Mouse (Mus musculus) intestine, embryonic 14.5 days (tissue): Measurements from ENCODE around the gene Perm1. TPM values are rescaled to one million over a fixed set of nuclear protein-coding genes. Genes with fewer than 3 reads are reported as not detected.

Experiments
- ATAC-seq: fragments of 200-750 bp; cut with Nextera tagmentation; replicated peaks from 2 replicates; pipeline ENCODE4 v1.8.0; 2017; ENCODE audit warnings: low read depth, moderate number of reproducible peaks, moderate TSS enrichment, moderate library complexity; ENCODE audit not compliant: low FRiP score, low TSS enrichment
- DNase-seq: peaks from one replicate; pipeline ENCODE4 v3.0.0-alpha.2; 2018; ENCODE audit warnings: low spot score
- H3K27ac ChIP-seq: fragments of 300-500 bp; sonication (generic); 2 replicates; pipeline ENCODE4 v1.5.1; 2014; ENCODE audit warnings: low read depth, mild to moderate bottlenecking, control low read depth
- H3K27me3 ChIP-seq: fragments of 300-500 bp; sonication (generic); replicated peaks from 2 replicates; pipeline ENCODE4 v1.6.1; 2014; ENCODE audit warnings: low read length, control low read depth; ENCODE audit not compliant: control insufficient read depth, insufficient read depth
- H3K36me3 ChIP-seq: fragments of 300-500 bp; sonication (generic); 2 replicates; pipeline ENCODE4 v1.6.1; 2014; ENCODE audit warnings: low read length, control low read depth; ENCODE audit not compliant: control insufficient read depth, insufficient read depth
- H3K4me1 ChIP-seq: fragments of 300-500 bp; sonication (generic); replicated peaks from 2 replicates; pipeline ENCODE4 v1.6.1; 2014; ENCODE audit warnings: low read length, control low read depth, mixed read lengths; ENCODE audit not compliant: control insufficient read depth, insufficient read depth
- H3K4me2 ChIP-seq: fragments of 300-500 bp; sonication (generic); 2 replicates; pipeline ENCODE4 v1.6.1; 2014; ENCODE audit warnings: low read length
- H3K4me3 ChIP-seq: fragments of 300-500 bp; sonication (generic); 2 replicates; pipeline ENCODE4 v1.5.1; 2014; ENCODE audit warnings: low read depth, low read length, control low read depth, mixed read lengths
- H3K9ac ChIP-seq: fragments of 300-500 bp; sonication (generic); 2 replicates; pipeline ENCODE4 v1.6.1; 2014; ENCODE audit warnings: mild to moderate bottlenecking, low read length
- H3K9me3 ChIP-seq: fragments of 300-500 bp; sonication (generic); 2 replicates; pipeline ENCODE4 v1.6.1; 2016; ENCODE audit warnings: low read length, control low read depth; ENCODE audit not compliant: control insufficient read depth
- WGBS: fragments of 180-500 bp; shearing (Covaris S2); extraction: QIAGEN DNeasy Blood & Tissue Kit; methylation state at CpG from one replicate; pipeline ENCODE4 v1.1.7; 2014; 5-methylcytosine and 5-hydroxymethylcytosine counted together
- polyA plus RNA-seq: library from polyadenylated mRNA; unstranded; fragments of >200 nt; fragmentation: Nextera tagmentation; extraction: Ambion mirVana; gene quantifications from 2 replicates; pipeline ENCODE4 v1.2.1, GENCODE M21; 2014

Perm1 gene
- polyA plus RNA-seq, 1 experiment from 2014 or later, result 0.54 TPM

DNA sequence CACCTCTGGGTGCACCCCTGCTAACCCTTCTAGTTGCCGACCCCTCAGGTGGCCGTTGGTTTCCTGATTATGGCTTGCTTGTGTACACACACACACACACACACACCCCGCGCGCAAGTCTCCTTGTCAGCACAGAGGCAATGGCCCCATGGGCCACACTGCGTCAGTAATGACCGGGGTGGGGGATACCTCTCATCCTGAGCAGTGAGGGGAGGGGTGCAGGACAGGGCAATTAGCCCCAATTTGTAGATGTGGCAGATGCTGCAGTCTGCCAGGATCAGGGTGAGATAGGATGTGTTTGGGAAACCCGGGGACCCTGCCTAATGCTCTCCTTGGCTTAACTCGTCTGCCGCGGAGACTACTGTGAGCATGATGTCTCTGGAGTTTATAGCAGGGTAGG lies 33.9 kb downstream of the Perm1 start:
- Histone ChIP-seq H3K4me3 (no peak overlapping the region), H3K9ac (no peak overlapping the region), H3K4me2 (no peak overlapping the region), H3K9me3 (no peaks in the 10 kb centered on the region), H3K4me1 (0 out of 2 replicates have a peak, but pooled peaks cover 2% of the 10 kb centered on the region), H3K27ac (no peak overlapping the region), H3K27me3 (peaks cover 22% of the 10 kb centered on the region), H3K36me3 (peaks cover 50% of the 10 kb centered on the region)
- 52% methylated on average over 11 of the region's 11 CpGs for WGBS
- DNase-seq, result no peak
- 0 out of 2 replicates have a peak, but pooled peaks have one; percentile 3 for ATAC-seq

DNA sequence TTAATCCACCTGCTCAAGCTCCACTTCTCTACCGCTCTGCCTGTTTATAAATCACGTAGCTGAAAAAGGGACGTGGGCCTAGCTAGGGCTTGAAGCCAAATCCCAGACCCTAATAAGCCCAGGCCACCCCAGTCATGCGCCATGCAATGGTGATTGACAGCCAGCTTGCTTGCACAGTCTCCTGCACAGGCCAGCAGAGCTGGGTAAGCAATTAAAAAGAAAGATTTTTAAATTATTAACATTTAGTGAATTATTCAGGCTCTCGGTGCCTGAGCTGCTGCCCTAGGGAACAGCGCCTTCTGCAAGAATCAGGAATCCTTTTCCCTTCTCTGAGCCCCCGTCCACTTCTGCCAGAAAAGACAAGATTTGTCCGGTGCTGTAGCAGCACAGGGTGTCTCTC lies 35.4 kb downstream of the Perm1 start:
- ATAC-seq, result no peak
- no peak overlapping the region for H3K4me2 ChIP-seq

DNA sequence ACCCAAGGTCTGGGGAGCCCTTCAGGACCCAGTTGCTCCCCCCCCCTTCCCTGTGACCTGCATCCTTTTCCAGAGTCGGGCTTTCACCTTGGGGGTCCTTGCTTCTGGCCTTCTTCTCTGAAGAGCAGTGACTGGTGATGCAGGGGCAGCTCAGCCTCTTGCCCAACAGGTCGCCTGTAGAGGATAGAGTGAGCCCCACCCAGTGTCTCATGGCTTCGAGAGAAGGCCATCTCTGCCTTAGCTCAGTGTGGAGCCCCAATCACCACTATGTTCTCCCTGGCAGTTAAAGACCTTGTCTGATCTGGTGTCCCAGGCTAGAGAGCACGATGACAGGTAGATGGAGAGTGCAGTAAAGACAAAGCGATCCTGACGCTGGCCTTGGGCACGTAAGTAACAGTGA lies 36.5 kb downstream of the Perm1 start:
- WGBS, result 40% methylated on average over 7 of the region's 7 CpGs
- H3K4me3 ChIP-seq, result no peak overlapping the region
- H3K4me2 ChIP-seq, result no peak overlapping the region
- no peak overlapping the region for H3K9ac ChIP-seq
- no peak overlapping the region for H3K27ac ChIP-seq
- peaks cover 10% of the 10 kb centered on the region; the same call in 1 of the 2 replicates for H3K4me1 ChIP-seq
- DNase-seq, result no peak
- no peak for ATAC-seq
- H3K27me3 ChIP-seq, result peaks cover 34% of the 10 kb centered on the region
- H3K36me3 ChIP-seq, result peaks cover 24% of the 10 kb centered on the region
- no peaks in the 10 kb centered on the region for H3K9me3 ChIP-seq

More for the DNA sequence above, 35.4 kb downstream of the Perm1 start:
- WGBS, result 65% methylated on average over 8 of the region's 8 CpGs
- no peak for DNase-seq
- H3K4me1 ChIP-seq, result peaks cover 10% of the 10 kb centered on the region; the same call in 1 of the 2 replicates
- H3K4me3 ChIP-seq, result no peak overlapping the region
- no peak overlapping the region for H3K27ac ChIP-seq
- H3K27me3 ChIP-seq, result peaks cover 34% of the 10 kb centered on the region
- no peak overlapping the region for H3K9ac ChIP-seq
- peaks cover 35% of the 10 kb centered on the region for H3K36me3 ChIP-seq
- H3K9me3 ChIP-seq, result no peaks in the 10 kb centered on the region

DNA sequence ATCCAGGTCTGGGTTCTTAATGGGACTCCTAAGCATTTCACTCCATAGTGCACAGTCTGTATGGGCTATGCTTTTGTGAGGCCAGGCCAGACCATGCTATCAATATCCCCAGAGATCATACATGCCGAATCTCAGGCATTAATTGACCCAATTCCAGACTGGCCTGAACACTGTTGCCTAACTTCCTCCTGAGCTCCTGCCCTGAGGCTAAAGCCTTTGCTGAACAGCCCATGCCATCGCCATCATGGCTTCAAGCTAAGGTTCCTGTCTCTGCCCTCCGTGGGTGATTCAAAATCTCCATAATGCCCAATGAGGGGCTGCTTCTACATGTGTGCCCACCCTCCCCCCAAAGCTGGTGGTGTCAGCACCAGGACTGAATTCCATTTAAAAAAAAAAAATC lies 37.0 kb downstream of the Perm1 start:
- 52% methylated on average over 3 of the region's 3 CpGs for WGBS
- Histone ChIP-seq H3K4me2 (no peak overlapping the region), H3K27ac (no peak overlapping the region), H3K4me3 (no peak overlapping the region), H3K27me3 (peaks cover 34% of the 10 kb centered on the region), H3K9ac (no peak overlapping the region), H3K9me3 (no peaks in the 10 kb centered on the region), H3K4me1 (peaks cover 10% of the 10 kb centered on the region; the same call in 1 of the 2 replicates), H3K36me3 (peaks cover 19% of the 10 kb centered on the region)
- ATAC-seq, result no peak
- DNase-seq, result no peak

DNA sequence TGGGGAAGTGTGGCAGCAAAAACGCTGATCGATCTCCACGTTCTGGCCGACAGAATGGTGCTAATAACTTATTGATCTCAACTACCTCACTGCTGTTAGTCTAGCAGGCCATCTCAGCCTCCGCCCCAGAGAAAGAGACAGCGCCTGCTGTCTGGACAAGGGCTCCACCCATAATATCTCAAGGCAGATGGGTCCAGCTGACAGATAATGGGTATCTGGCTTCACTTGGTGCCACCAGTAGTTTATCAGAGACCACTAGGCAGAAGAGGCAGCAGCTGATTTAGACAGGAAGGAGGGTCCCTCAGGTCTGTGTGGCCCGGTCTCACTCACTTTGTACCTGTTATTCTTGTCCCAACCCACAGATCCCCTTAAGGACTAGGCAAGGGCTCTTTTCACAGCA lies 37.4 kb downstream of the Perm1 start:
- DNase-seq, result no peak
- no peaks in the 10 kb centered on the region for H3K9me3 ChIP-seq
- H3K4me1 ChIP-seq, result peaks cover 10% of the 10 kb centered on the region; the same call in 1 of the 2 replicates
- H3K4me2 ChIP-seq, result no peak overlapping the region
- H3K36me3 ChIP-seq, result peaks cover 15% of the 10 kb centered on the region
- no peak overlapping the region for H3K9ac ChIP-seq
- H3K27ac ChIP-seq, result no peak overlapping the region
- peaks cover 34% of the 10 kb centered on the region for H3K27me3 ChIP-seq
- no peak overlapping the region for H3K4me3 ChIP-seq
- no peak for ATAC-seq
- 45% methylated on average over 7 of the region's 7 CpGs for WGBS

DNA sequence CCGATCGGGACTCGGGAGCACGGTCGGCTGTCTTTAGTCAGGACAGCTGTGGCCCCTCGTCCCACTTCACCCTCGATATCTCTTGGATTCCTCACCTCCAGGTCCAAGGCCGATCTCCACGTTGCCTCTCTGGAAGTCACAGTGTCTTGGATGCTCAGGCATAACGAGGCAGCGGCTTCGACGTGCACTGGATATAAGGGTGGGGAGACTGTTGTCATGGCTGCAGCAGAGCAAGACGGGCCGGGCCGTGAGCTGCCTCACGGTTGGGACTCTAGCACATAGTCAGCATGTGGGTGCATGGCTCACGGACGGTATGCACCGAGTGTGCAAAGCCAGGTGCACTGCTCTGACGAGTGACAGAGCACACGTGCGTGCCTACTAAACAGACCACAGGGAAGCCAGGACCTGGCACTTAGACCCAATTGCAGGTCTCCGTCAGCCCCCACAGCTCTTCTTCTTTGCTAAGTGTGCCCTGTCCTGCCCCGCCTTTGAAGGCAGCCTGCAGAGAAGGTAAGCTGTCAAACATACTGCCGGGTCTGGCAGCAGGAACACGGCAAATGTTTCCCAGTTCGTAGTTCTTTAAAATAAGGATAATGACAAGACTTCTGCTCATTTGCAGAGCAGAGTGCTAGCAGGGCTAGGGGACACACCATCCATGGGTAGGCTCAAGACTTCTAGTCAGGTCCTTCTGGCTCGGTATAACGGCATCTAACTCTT lies 38.9 kb downstream of the Perm1 start:
- no peaks in the 10 kb centered on the region for H3K9me3 ChIP-seq

DNA sequence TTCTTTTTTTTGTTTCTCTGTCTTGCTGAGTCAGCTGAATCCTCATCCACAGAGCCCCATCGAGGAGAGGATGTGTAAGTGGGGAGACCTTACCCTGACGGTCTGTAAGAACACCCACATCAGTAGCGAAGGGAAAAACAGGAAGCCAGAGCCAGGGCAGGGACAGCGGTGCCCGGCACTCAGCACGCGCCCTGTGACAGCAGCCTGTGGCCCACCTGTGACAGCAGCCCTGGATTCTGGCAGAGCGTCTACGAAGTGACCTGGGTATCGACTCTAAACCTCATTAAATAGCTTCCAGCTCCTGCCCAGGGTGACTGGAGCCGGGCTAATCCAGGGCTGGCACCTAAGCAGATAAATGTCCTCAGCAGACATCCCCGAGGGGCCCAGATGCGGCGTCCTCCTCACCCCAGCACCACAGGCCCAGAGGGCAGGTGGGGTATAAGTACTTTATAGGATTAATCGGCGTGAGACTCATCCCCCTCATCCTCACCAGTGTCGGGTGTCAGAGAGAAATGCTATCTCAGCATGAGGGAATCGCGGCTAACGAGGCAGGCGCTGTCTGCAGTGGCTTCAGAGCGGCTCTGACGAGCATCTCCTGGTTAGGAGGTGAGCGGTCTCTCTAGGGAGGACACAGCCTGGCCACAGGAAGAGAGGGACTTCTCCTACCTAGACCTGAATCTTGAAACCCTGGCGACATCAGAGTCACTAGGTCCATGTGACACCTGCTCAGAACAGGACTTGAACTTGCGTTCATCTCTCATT lies 39.6 kb downstream of the Perm1 start, which contains the start of gene Samd11:
Gene Samd11 (minus strand): TSS at position 580 of the 762 bp plus-strand sequence.
- Histone ChIP-seq H3K4me3 (peak within 1 kb of the TSS; percentile 12), H3K9me3 (no peaks in the 10 kb centered on the region), H3K36me3 (no peaks in the 10 kb centered on the region), H3K9ac (no peak within 1 kb of the TSS), H3K27ac (no peak within 1 kb of the TSS), H3K4me1 (peaks cover 10% of the 10 kb centered on the region; the same call in 1 of the 2 replicates), H3K27me3 (peaks cover 34% of the 10 kb centered on the region), H3K4me2 (peak within 1 kb of the TSS; percentile 28; the same call in 1 of the 2 replicates)
- ATAC-seq, result 0 out of 2 replicates have a peak, but pooled peaks have one; percentile 21
- WGBS, result 7% methylated on average over 26 of the region's 26 CpGs
- peak; percentile 64 for DNase-seq

More for the DNA sequence above, 38.9 kb downstream of the Perm1 start:
- ATAC-seq (peak; percentile 74), DNase-seq (peak; percentile 67)
- Histone ChIP-seq H3K27ac (no peak overlapping the region), H3K9ac (no peak overlapping the region), H3K36me3 (peaks cover under 1% of the 10 kb centered on the region; the same call in 1 of the 2 replicates), H3K4me1 (peaks cover 10% of the 10 kb centered on the region; the same call in 1 of the 2 replicates), H3K4me3 (peak overlapping the region; percentile 12), H3K27me3 (peaks cover 34% of the 10 kb centered on the region), H3K4me2 (peak overlapping the region; percentile 28; the same call in 1 of the 2 replicates)
- WGBS, result 3% methylated on average over 30 of the region's 30 CpGs
